Mouse (Mus musculus) Patski (cell line): ENCODE measurements around the gene C5ar1. TPM values are rescaled to one million over a fixed set of nuclear protein-coding genes. Genes with fewer than 3 reads are reported as not detected.

Experiments used
- ATAC-seq: fragments of 100-300 bp; one replicate; pipeline ENCODE4 v1.8.0; 2021
- CTCF ChIA-PET: fragments of 350-600 bp; sonication (Branson Sonifier 250); formaldehyde crosslinking; loops from one replicate; lab custom pipeline; 2022; ENCODE audit warnings: inconsistent platforms; lab: Charles Lee
- POLR2A ChIA-PET: fragments of 350-600 bp; sonication (Branson Sonifier 250); formaldehyde crosslinking; loops from one replicate; lab custom pipeline; 2022; ENCODE audit warnings: antibody characterized with exemption, inconsistent platforms; lab: Charles Lee
- DNase-seq: peaks from one replicate; pipeline ENCODE4 v3.0.0-alpha.2; 2011; ENCODE audit warnings: low read depth, low spot score
- H3K27me3 ChIP-seq: fragments of 371-371 bp; one replicate; pipeline ENCODE4 v1.5.1; 2021
- CTCF ChIP-seq: fragments of 100-300 bp; IDR thresholded peaks from one replicate; pipeline ENCODE4 v1.5.1; 2021
- in situ Hi-C: fragments of 300-500 bp; cut with MboI; formaldehyde crosslinking; loops from 3 replicates; pipeline ENCODE4 v1.11.1; 2018; ENCODE audit warnings: low pct_unique_long_range_greater_than_20kb, mixed read lengths
- polyA plus RNA-seq: library from polyadenylated mRNA; unstranded; gene quantifications from one replicate; pipeline ENCODE4 v1.2.3, GENCODE M21; 2021

Gene C5ar1
- polyA plus RNA-seq, 1 experiment from 2014 or later: not detected

- DNase-seq (no peak), ATAC-seq (peak; percentile 42)
- in situ Hi-C loops: no loop called here
- CTCF ChIA-PET: no interaction called here
- POLR2A ChIA-PET: interaction anchor here (0.6 to 1.2 kb wide), 3 partner anchors 15 to 62 kb away, joined by 3 to 5 read pairs (median 3); partner anchors contain the start of gene Dhx34
- H3K27me3 ChIP-seq: no peaks in the 10 kb centered on the region
- TF ChIP-seq CTCF: no peak
These were observed 52.3 kb downstream of the C5ar1 start for GRCm38 (mm10) chr7:16207076-16207475.

GRCm38 (mm10) chr7:16204791-16205190 lies 54.5 kb downstream of the C5ar1 start:
- no peak for DNase-seq
- no peak for TF ChIP-seq CTCF
- no peaks in the 10 kb centered on the region for H3K27me3 ChIP-seq
- ChIA-PET CTCF (interaction anchor here (1.8 kb wide), 1 partner anchor 17 kb away, joined by 4 read pairs; the partner anchor contains the start of gene Dhx34), POLR2A (interaction anchor here (0.6 kb wide), 1 partner anchor 63 kb away, joined by 3 read pairs; no protein-coding TSS in a partner anchor)
- no peak for ATAC-seq
- in situ Hi-C loops: no loop called here

- ATAC-seq (no peak), DNase-seq (no peak)
- CTCF ChIA-PET: interaction anchor here (1.1 to 1.8 kb wide), 2 partner anchors 11 to 18 kb away, joined by 3 to 4 read pairs; partner anchors contain the start of gene Dhx34
- no peak for TF ChIP-seq CTCF
- in situ Hi-C loops: no loop called here
- H3K27me3 ChIP-seq: no peaks in the 10 kb centered on the region
- POLR2A ChIA-PET: no interaction called here
These were observed 55.8 kb downstream of the C5ar1 start for GRCm38 (mm10) chr7:16203505-16203903.

- CTCF ChIA-PET: interaction anchor here (1.1 kb wide), 1 partner anchor 11 kb away, joined by 3 read pairs; no protein-coding TSS in a partner anchor
- TF ChIP-seq CTCF: no peak
- ATAC-seq: no peak
- POLR2A ChIA-PET: no interaction called here
- H3K27me3 ChIP-seq: no peaks in the 10 kb centered on the region
- DNase-seq: no peak
- in situ Hi-C loops: no loop called here
These were observed 56.4 kb downstream of the C5ar1 start for GRCm38 (mm10) chr7:16202756-16203504.

- in situ Hi-C loops: no loop called here
- ATAC-seq: no peak
These were observed 58.2 kb downstream of the C5ar1 start for GRCm38 (mm10) chr7:16201136-16201535.

GRCm38 (mm10) chr7:16198540-16198939 lies 60.8 kb downstream of the C5ar1 start:
- no peaks in the 10 kb centered on the region for H3K27me3 ChIP-seq
- ATAC-seq: no peak
- in situ Hi-C loops: no loop called here
- CTCF ChIA-PET: no interaction called here
- DNase-seq: no peak
- TF ChIP-seq CTCF: no peak
- POLR2A ChIA-PET: no interaction called here

More at GRCm38 (mm10) chr7:16201136-16201535, 58.2 kb downstream of the C5ar1 start:
- H3K27me3 ChIP-seq: no peaks in the 10 kb centered on the region
- POLR2A ChIA-PET: no interaction called here
- CTCF ChIA-PET: no interaction called here
- DNase-seq: no peak
- TF ChIP-seq CTCF: no peak

GRCm38 (mm10) chr7:16197166-16197565 lies 62.2 kb downstream of the C5ar1 start:
- H3K27me3 ChIP-seq: no peaks in the 10 kb centered on the region
- ATAC-seq: no peak
- DNase-seq: no peak
- POLR2A ChIA-PET: no interaction called here
- in situ Hi-C loops: no loop called here
- CTCF ChIA-PET: no interaction called here
- no peak for TF ChIP-seq CTCF

Other genes starting within 250 kb of the C5ar1 start
- 10.8 TPM for gene Bicra, start 211.6 kb downstream of the C5ar1 start, polyA plus RNA-seq
- 0.01 TPM for gene Zfp541, start 197.7 kb downstream of the C5ar1 start, polyA plus RNA-seq
- gene Napa, start 161.1 kb downstream of the C5ar1 start, polyA plus RNA-seq: 178 TPM
- gene Kptn, start 139.6 kb downstream of the C5ar1 start, polyA plus RNA-seq: 25.8 TPM
- 1.8 TPM for gene Slc8a2, start 129.7 kb downstream of the C5ar1 start, polyA plus RNA-seq
- gene Meis3, start 84.5 kb downstream of the C5ar1 start, polyA plus RNA-seq: 26.9 TPM
- gene Dhx34, start 37.5 kb downstream of the C5ar1 start, polyA plus RNA-seq: 15.1 TPM
- gene C5ar2, start 15.4 kb downstream of the C5ar1 start, polyA plus RNA-seq: not detected
- gene Inafm1, start 14.1 kb upstream of the C5ar1 start, polyA plus RNA-seq: 13.0 TPM
- gene Ccdc9, start 27.3 kb upstream of the C5ar1 start, polyA plus RNA-seq: 78.2 TPM
- gene Bbc3, start 48.9 kb upstream of the C5ar1 start, polyA plus RNA-seq: 12.6 TPM
- 244 TPM for gene Sae1, start 128.3 kb upstream of the C5ar1 start, polyA plus RNA-seq
- gene Zc3h4, start 141.4 kb upstream of the C5ar1 start, polyA plus RNA-seq: 41.9 TPM
- 86.0 TPM for gene Tmem160, start 193.2 kb upstream of the C5ar1 start, polyA plus RNA-seq
- gene Npas1, start 218.2 kb upstream of the C5ar1 start, polyA plus RNA-seq: 0.67 TPM